Comparison of ENCODE assay signal across 8 mouse cellular contexts in the genomic region with DNA sequence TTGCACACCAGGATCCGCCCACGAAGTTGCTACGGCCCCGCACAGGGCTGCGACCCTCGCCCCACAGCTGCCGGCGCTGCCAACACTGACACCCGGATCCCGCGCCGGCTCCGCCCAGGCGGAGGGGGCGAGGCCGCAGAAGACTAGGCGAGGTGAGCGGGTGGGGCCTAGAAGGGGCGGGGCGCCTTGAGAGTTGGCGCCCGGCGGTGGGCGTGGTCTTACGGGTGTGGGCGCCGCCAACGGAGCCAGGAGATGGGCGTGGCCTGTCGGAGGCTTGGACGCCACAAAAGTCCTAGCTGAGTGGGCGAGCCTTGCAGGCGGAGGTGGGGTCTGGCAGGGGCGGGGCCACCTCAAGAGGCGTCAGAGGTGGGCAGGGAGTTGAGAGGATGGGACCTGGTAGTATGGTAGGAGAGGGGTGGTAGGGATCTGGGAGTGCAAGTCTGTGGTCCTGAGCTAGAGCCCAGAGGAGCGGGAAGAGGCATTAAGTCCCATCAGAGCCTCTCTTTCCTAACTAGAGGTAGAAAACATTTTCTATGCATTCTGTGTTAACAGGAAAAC. TPM values are rescaled to one million over a fixed set of nuclear protein-coding genes. Genes with fewer than 3 reads are reported as not detected.
DNase-seq lines count a peak whose midpoint lies in the region; ATAC-seq lines count a peak whose summit lies in the region.

A gene (minus strand): TSS at position 158 of the 558 bp plus-strand sequence.

- peak within 1 kb of the TSS; percentile 69 for H3K9ac ChIP-seq in hindbrain, embryonic 11.5 days (ENCODE audit: low read depth, low read length)

- no peaks in the 10 kb centered on the region for H3K9me3 ChIP-seq in hindbrain, embryonic 11.5 days (ENCODE audit: control insufficient read depth, low read length)

- H3K4me2 ChIP-seq in hindbrain, embryonic 11.5 days (replicated peaks; ENCODE audit: low read depth, low read length): peak within 1 kb of the TSS; percentile 96

- ATAC-seq in hindbrain, embryonic 11.5 days (ENCODE audit: low FRiP score): peak; percentile 96

- H3K36me3 ChIP-seq in hindbrain, embryonic 11.5 days (ENCODE audit: control insufficient read depth, insufficient read depth, low read length): no peaks in the 10 kb centered on the region

- H3K4me3 ChIP-seq in hindbrain, embryonic 11.5 days (ENCODE audit: low read depth, low read length): peak within 1 kb of the TSS; percentile 52

- DNase-seq in MN1 (ENCODE audit: low spot score): peak; percentile 89
- DNase-seq in cerebellum, adult 9-10 months: peak; percentile 89
- peak; percentile 72 to 92 for DNase-seq in frontal cortex, adult 2 months (ENCODE audit: extremely low spot score in 1 of 2, low spot score in 1 of 2)
- peak; percentile 99 for DNase-seq in hindbrain, embryonic 11.5 days (ENCODE audit: low spot score)
- DNase-seq in layer of hippocampus, postnatal 10 days (ENCODE audit: low spot score in 2 of 2): peak; percentile 86 to 91
- DNase-seq in lung, postnatal 10 days: peak; percentile 97
- peak; percentile 97 for DNase-seq in ovary, postnatal 36 days (ENCODE audit: low spot score)
- DNase-seq in thymus, postnatal 25 days: peak; percentile 96

- WGBS in hindbrain, embryonic 11.5 days: under 1% methylated on average over 36 of the region's 36 CpGs

- peaks cover 5% of the 10 kb centered on the region; the same call in 1 of the 2 replicates for H3K27me3 ChIP-seq in hindbrain, embryonic 11.5 days (ENCODE audit: control insufficient read depth, insufficient read depth, low read length)

- H3K4me1 ChIP-seq in hindbrain, embryonic 11.5 days (replicated peaks; ENCODE audit: control insufficient read depth, insufficient read depth, low read length): peaks cover 2% of the 10 kb centered on the region; the same call in 1 of the 2 replicates

- 0 out of 2 replicates have a peak within 1 kb of the TSS, but pooled peaks have one; percentile 53 for H3K27ac ChIP-seq in hindbrain, embryonic 11.5 days (ENCODE audit: low read depth, low read length)

RNA-seq across cellular contexts. Expression of the gene that starts here (rescaled TPM):
- polyA plus RNA-seq in frontal cortex, adult 2 months (2012; rRNA removed): 10.9 and 13.6 TPM in 2 replicates
- 8.6 and 9.5 TPM in 2 replicates for polyA plus RNA-seq in hindbrain, embryonic 11.5 days (2014; fragmentation: Nextera tagmentation; extraction: Ambion mirVana)
- total RNA-seq in layer of hippocampus, postnatal 10 days (2021): 10 to 100 TPM; 30.4 to 36.7 TPM

Comparison
In these comparisons a context has a peak if more than half of its experiments do, and no peak if none do; other contexts are left out.
1. Peak in every context shown above with its lines: DNase-seq, ATAC-seq, H3K4me3 ChIP-seq and H3K27ac ChIP-seq.